Mouse (Mus musculus) limb, embryonic 15.5 days (tissue): Measurements from ENCODE around the gene Rbm4b. TPM values are rescaled to one million over a fixed set of nuclear protein-coding genes. Genes with fewer than 3 reads are reported as not detected.

Source experiments
- ATAC-seq: fragments of 200-750 bp; cut with Nextera tagmentation; 2 replicates; pipeline ENCODE4 v1.8.0; 2017; ENCODE audit warnings: low read depth, moderate TSS enrichment; ENCODE audit not compliant: insufficient number of reproducible peaks, low FRiP score, low TSS enrichment
- H3K27ac ChIP-seq: fragments of 300-500 bp; sonication (generic); 2 replicates; pipeline ENCODE4 v1.5.1; 2015; ENCODE audit warnings: moderate library complexity, mild to moderate bottlenecking, inconsistent platforms
- H3K27me3 ChIP-seq: fragments of 300-500 bp; sonication (generic); 2 replicates; pipeline ENCODE4 v1.6.1; 2015; ENCODE audit warnings: inconsistent platforms
- H3K36me3 ChIP-seq: fragments of 300-500 bp; sonication (generic); 2 replicates; pipeline ENCODE4 v1.6.1; 2015; ENCODE audit warnings: inconsistent platforms
- H3K4me1 ChIP-seq: fragments of 300-500 bp; sonication (generic); 2 replicates; pipeline ENCODE4 v1.6.1; 2015; ENCODE audit warnings: inconsistent platforms
- H3K4me2 ChIP-seq: fragments of 300-500 bp; sonication (generic); 2 replicates; pipeline ENCODE4 v1.6.1; 2015; ENCODE audit warnings: mild to moderate bottlenecking, inconsistent platforms
- H3K4me3 ChIP-seq: fragments of 300-500 bp; sonication (generic); 2 replicates; pipeline ENCODE4 v1.5.1; 2015; ENCODE audit warnings: mild to moderate bottlenecking, inconsistent platforms
- H3K9ac ChIP-seq: fragments of 300-500 bp; sonication (generic); 2 replicates; pipeline ENCODE4 v1.6.1; 2015; ENCODE audit warnings: inconsistent platforms
- H3K9me3 ChIP-seq: fragments of 300-500 bp; sonication (generic); 2 replicates; pipeline ENCODE4 v1.6.1; 2016; ENCODE audit warnings: inconsistent platforms
- WGBS: fragments of 180-500 bp; shearing (Covaris S2); methylation state at CpG from one replicate; pipeline ENCODE4 v1.1.7; 2015; 5-methylcytosine and 5-hydroxymethylcytosine counted together
- polyA plus RNA-seq: library from polyadenylated mRNA; unstranded; fragments of >200 nt; fragmentation: Nextera tagmentation; extraction: Ambion mirVana; gene quantifications from 2 replicates; pipeline ENCODE4 v1.2.1, GENCODE M21; 2015

Rbm4b gene
- polyA plus RNA-seq, 1 experiment from 2014 or later: 56.9 TPM

DNA sequence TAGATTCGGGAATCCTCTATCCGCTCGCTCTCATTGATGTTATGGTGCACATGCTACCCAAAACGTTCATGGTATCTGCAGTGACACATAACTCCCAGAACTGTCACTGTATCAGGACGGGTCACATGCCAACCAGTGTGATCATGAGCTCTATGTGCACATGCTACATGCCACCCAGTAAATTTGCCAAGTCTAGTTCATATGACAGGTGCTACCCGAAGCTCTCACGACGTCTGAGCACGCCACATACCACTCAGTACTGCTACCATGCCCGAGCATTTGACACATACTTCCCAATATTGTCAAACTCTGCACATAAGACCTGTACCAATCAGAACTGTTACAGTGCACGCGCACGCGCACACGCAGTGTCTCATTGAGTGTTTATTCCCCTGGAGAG is 36.2 kb upstream of the Rbm4b start:
- Histone ChIP-seq H3K4me1 (peaks cover 11% of the 10 kb centered on the region), H3K27ac (no peak overlapping the region), H3K27me3 (no peaks in the 10 kb centered on the region; the same call in 1 of the 2 replicates), H3K36me3 (no peaks in the 10 kb centered on the region), H3K9ac (no peak overlapping the region), H3K4me2 (no peak overlapping the region), H3K9me3 (no peaks in the 10 kb centered on the region), H3K4me3 (no peak overlapping the region)
- no peak for ATAC-seq
- 77% methylated on average over 15 of the region's 15 CpGs for WGBS

- no peak overlapping the region for H3K9ac ChIP-seq
- 17% methylated on average over 11 of the region's 11 CpGs for WGBS
- no peak for ATAC-seq
These were observed 35.5 kb upstream of the Rbm4b start for GRCm38 (mm10) chr19:4720671-4721244.

DNA sequence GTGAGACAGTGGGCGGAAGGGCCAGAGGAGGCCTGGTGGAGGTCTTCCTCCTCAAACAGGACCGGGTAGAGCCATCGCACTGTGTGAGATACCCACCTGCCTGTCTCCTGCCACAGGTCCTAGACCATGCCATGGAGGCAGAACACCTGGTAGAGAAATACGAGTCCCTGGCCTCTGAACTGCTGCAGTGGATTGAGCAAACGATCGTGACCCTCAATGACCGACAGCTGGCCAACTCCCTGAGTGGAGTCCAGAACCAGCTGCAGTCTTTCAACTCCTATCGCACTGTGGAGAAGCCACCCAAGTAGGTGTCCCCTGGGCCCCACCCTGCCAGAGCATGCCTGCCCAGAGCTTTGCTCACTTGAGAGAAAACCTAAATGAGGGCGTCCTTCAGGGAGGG is 27.1 kb upstream of the Rbm4b start:
- no peak for ATAC-seq
- Histone ChIP-seq H3K27me3 (no peaks in the 10 kb centered on the region), H3K4me1 (no peaks in the 10 kb centered on the region), H3K36me3 (no peaks in the 10 kb centered on the region), H3K4me2 (no peak overlapping the region), H3K4me3 (no peak overlapping the region), H3K9me3 (no peaks in the 10 kb centered on the region), H3K9ac (no peak overlapping the region), H3K27ac (no peak overlapping the region)
- WGBS: 77% methylated on average over 9 of the region's 9 CpGs

More at GRCm38 (mm10) chr19:4720671-4721244, 35.5 kb upstream of the Rbm4b start:
- Histone ChIP-seq H3K36me3 (no peaks in the 10 kb centered on the region), H3K27me3 (no peaks in the 10 kb centered on the region; the same call in 1 of the 2 replicates), H3K4me2 (peak overlapping the region; percentile 5; the same call in 1 of the 2 replicates), H3K9me3 (no peaks in the 10 kb centered on the region), H3K4me1 (peaks cover 11% of the 10 kb centered on the region), H3K27ac (peak overlapping the region; percentile 38; the same call in 1 of the 2 replicates), H3K4me3 (peak overlapping the region; percentile 23)

GRCm38 (mm10) chr19:4733052-4733451 is 23.2 kb upstream of the Rbm4b start:
- Histone ChIP-seq H3K4me3 (no peak overlapping the region), H3K27me3 (no peaks in the 10 kb centered on the region), H3K27ac (no peak overlapping the region), H3K9me3 (no peaks in the 10 kb centered on the region), H3K4me2 (no peak overlapping the region), H3K36me3 (peaks cover 2% of the 10 kb centered on the region; the same call in 1 of the 2 replicates), H3K4me1 (no peaks in the 10 kb centered on the region), H3K9ac (no peak overlapping the region)
- no peak for ATAC-seq
- 78% methylated on average over 3 of the region's 3 CpGs for WGBS

GRCm38 (mm10) chr19:4737866-4738265 is 18.4 kb upstream of the Rbm4b start:
- Histone ChIP-seq H3K4me1 (no peaks in the 10 kb centered on the region), H3K9ac (no peak overlapping the region), H3K27ac (no peak overlapping the region), H3K9me3 (no peaks in the 10 kb centered on the region), H3K27me3 (no peaks in the 10 kb centered on the region), H3K4me2 (no peak overlapping the region), H3K36me3 (peaks cover 4% of the 10 kb centered on the region; the same call in 1 of the 2 replicates), H3K4me3 (no peak overlapping the region)
- 86% methylated on average over 13 of the region's 13 CpGs for WGBS
- ATAC-seq: no peak

- 90% methylated on average over 11 of the region's 11 CpGs for WGBS
- H3K9me3 ChIP-seq: no peaks in the 10 kb centered on the region
- H3K4me1 ChIP-seq: no peaks in the 10 kb centered on the region
- peaks cover 4% of the 10 kb centered on the region; the same call in 1 of the 2 replicates for H3K36me3 ChIP-seq
- no peak overlapping the region for H3K27ac ChIP-seq
- no peak for ATAC-seq
- H3K4me3 ChIP-seq: no peak overlapping the region
- H3K27me3 ChIP-seq: no peaks in the 10 kb centered on the region
- no peak overlapping the region for H3K9ac ChIP-seq
- no peak overlapping the region for H3K4me2 ChIP-seq
These were observed 17.2 kb upstream of the Rbm4b start for GRCm38 (mm10) chr19:4739053-4739452.

GRCm38 (mm10) chr19:4739762-4740161 is 16.5 kb upstream of the Rbm4b start:
- Histone ChIP-seq H3K4me3 (no peak overlapping the region), H3K4me1 (no peaks in the 10 kb centered on the region), H3K36me3 (peaks cover 4% of the 10 kb centered on the region; the same call in 1 of the 2 replicates), H3K27ac (no peak overlapping the region), H3K27me3 (no peaks in the 10 kb centered on the region), H3K4me2 (no peak overlapping the region), H3K9ac (no peak overlapping the region), H3K9me3 (no peaks in the 10 kb centered on the region)
- ATAC-seq: no peak
- WGBS: 91% methylated on average over 5 of the region's 5 CpGs

GRCm38 (mm10) chr19:4741482-4741881 is 14.8 kb upstream of the Rbm4b start:
- Histone ChIP-seq H3K4me1 (peaks cover 5% of the 10 kb centered on the region), H3K36me3 (peaks cover 4% of the 10 kb centered on the region; the same call in 1 of the 2 replicates), H3K27me3 (no peaks in the 10 kb centered on the region), H3K9ac (no peak overlapping the region), H3K27ac (no peak overlapping the region), H3K9me3 (no peaks in the 10 kb centered on the region), H3K4me2 (no peak overlapping the region), H3K4me3 (no peak overlapping the region)
- no peak for ATAC-seq
- WGBS: 76% methylated on average over 10 of the region's 10 CpGs

DNA sequence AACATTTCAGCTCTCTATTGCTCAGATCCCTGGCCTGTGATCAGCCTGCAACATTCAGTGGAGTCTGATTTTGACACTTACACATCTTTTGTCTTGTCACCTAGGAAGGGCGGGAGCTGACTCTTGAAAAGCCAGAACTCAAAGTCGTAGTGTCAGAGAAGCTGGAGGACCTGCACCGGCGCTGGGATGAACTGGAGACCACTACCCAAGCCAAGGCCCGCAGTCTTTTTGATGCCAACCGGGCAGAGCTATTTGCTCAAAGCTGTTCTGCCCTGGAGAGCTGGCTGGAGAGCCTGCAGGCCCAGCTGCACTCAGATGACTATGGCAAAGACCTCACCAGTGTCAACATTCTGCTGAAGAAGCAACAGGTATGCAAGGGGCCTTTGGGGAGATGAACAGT is 14.1 kb upstream of the Rbm4b start:
- Histone ChIP-seq H3K4me1 (peaks cover 5% of the 10 kb centered on the region), H3K9ac (no peak overlapping the region), H3K27ac (no peak overlapping the region), H3K4me2 (no peak overlapping the region), H3K27me3 (no peaks in the 10 kb centered on the region), H3K4me3 (no peak overlapping the region), H3K9me3 (no peaks in the 10 kb centered on the region), H3K36me3 (peaks cover 5% of the 10 kb centered on the region; the same call in 1 of the 2 replicates)
- WGBS: 90% methylated on average over 6 of the region's 6 CpGs
- no peak for ATAC-seq

DNA sequence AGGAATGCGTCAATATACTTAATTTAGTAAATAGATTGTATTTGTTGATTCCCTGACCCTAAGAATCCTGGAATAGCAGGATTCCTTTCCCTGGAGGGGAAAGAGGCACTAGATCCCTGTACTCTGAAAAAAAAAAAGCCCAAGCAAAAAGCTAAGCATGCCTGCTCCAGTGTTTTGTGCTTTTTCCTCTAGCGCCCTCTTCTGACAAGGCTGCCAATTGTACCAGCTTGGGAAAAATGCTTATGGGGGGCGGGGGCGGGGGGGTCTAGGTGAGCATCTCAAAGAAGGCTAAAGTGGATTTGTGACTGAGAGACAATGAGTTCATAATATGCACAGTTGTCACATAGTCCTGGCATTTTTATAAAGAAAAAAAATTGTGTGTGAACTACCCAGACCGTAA is 12.8 kb upstream of the Rbm4b start:
- Histone ChIP-seq H3K27me3 (no peaks in the 10 kb centered on the region), H3K4me1 (peaks cover 5% of the 10 kb centered on the region), H3K27ac (no peak overlapping the region), H3K4me2 (no peak overlapping the region), H3K36me3 (0 out of 2 replicates have a peak, but pooled peaks cover 4% of the 10 kb centered on the region), H3K9ac (no peak overlapping the region), H3K9me3 (no peaks in the 10 kb centered on the region), H3K4me3 (no peak overlapping the region)
- 40% methylated on average over 5 of the region's 5 CpGs for WGBS
- no peak for ATAC-seq

DNA sequence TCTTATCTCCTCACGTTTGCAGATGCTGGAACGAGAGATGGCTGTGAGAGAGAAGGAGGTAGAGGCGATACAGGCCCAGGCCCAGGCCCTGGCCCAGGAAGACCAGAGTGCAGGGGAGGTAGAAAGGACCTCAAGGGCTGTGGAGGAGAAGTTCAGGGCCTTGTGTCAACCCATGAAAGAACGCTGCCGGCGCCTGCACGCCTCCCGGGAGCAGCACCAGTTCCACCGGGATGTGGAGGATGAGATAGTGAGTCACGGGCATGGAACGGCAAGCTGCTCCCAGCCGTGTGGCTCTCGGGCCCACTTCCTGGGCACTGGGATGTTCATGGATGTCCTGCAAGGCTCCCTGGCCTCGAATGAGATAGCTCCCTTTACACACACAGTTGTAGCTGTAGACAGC is 12.3 kb upstream of the Rbm4b start:
- Histone ChIP-seq H3K27ac (no peak overlapping the region), H3K4me2 (no peak overlapping the region), H3K4me3 (no peak overlapping the region), H3K9me3 (no peaks in the 10 kb centered on the region), H3K36me3 (0 out of 2 replicates have a peak, but pooled peaks cover 4% of the 10 kb centered on the region), H3K9ac (no peak overlapping the region), H3K27me3 (no peaks in the 10 kb centered on the region), H3K4me1 (peaks cover 5% of the 10 kb centered on the region)
- ATAC-seq: no peak
- 78% methylated on average over 14 of the region's 14 CpGs for WGBS

- WGBS: 56% methylated on average over 9 of the region's 9 CpGs
- Histone ChIP-seq H3K4me1 (peaks cover 5% of the 10 kb centered on the region), H3K9me3 (no peaks in the 10 kb centered on the region), H3K4me3 (no peak overlapping the region), H3K27me3 (no peaks in the 10 kb centered on the region), H3K9ac (no peak overlapping the region), H3K27ac (no peak overlapping the region), H3K36me3 (0 out of 2 replicates have a peak, but pooled peaks cover 4% of the 10 kb centered on the region), H3K4me2 (no peak overlapping the region)
- no peak for ATAC-seq
These were observed 11.2 kb upstream of the Rbm4b start for GRCm38 (mm10) chr19:4745057-4745456.
